Mouse (Mus musculus): ENCODE data around the gene Sdr42e1. TPM values are rescaled to one million over a fixed set of nuclear protein-coding genes. Genes with fewer than 3 reads are reported as not detected.

Sdr42e1 gene
- polyA plus RNA-seq, 1 experiment: 2.1 TPM

GRCm38 (mm10) chr8:117658990-117659389 is 14.5 kb downstream of the Sdr42e1 start:
- no peak overlapping the region for H3K27ac ChIP-seq (ENCODE audit: control insufficient read depth, insufficient read depth, low read depth, low read length, poor library complexity)
- no peaks in the 10 kb centered on the region; the same call in 1 of the 2 replicates for H3K4me1 ChIP-seq (ENCODE audit: control insufficient read depth, insufficient read depth, low read length)
- 54% methylated on average over 7 of the region's 7 CpGs for WGBS
- TF ChIP-seq CTCF (IDR thresholded peaks at IDR 0.05; ENCODE audit: control insufficient read depth, insufficient read depth, low read length) (no peak), POLR2A (IDR thresholded peaks at IDR 0.05; ENCODE audit: borderline replicate concordance, control insufficient read depth, low read depth, low read length) (no peak)
- H3K4me3 ChIP-seq (replicated peaks; ENCODE audit: control insufficient read depth, low read depth, low read length): no peak overlapping the region

- WGBS: 86% methylated on average over 1 of the region's 1 CpGs
Measured at GRCm38 (mm10) chr8:117652318-117652717, 21.2 kb downstream of the Sdr42e1 start.

GRCm38 (mm10) chr8:117646440-117646839 is 27.0 kb downstream of the Sdr42e1 start:
- WGBS: 62% methylated on average over 5 of the region's 5 CpGs
- TF ChIP-seq POLR2A (IDR thresholded peaks at IDR 0.05; ENCODE audit: borderline replicate concordance, control insufficient read depth, low read depth, low read length): no peak
- no peak for TF ChIP-seq CTCF (IDR thresholded peaks at IDR 0.05; ENCODE audit: control insufficient read depth, insufficient read depth, low read length)

More at GRCm38 (mm10) chr8:117652318-117652717, 21.2 kb downstream of the Sdr42e1 start:
- TF ChIP-seq CTCF (IDR thresholded peaks at IDR 0.05; ENCODE audit: control insufficient read depth, insufficient read depth, low read length) (no peak), POLR2A (IDR thresholded peaks at IDR 0.05; ENCODE audit: borderline replicate concordance, control insufficient read depth, low read depth, low read length) (no peak)
- Histone ChIP-seq H3K4me3 (replicated peaks; ENCODE audit: control insufficient read depth, low read depth, low read length) (no peak overlapping the region), H3K4me1 (ENCODE audit: control insufficient read depth, insufficient read depth, low read length) (no peaks in the 10 kb centered on the region), H3K27ac (ENCODE audit: control insufficient read depth, insufficient read depth, low read depth, low read length, poor library complexity) (no peak overlapping the region)

GRCm38 (mm10) chr8:117646020-117646419 is 27.5 kb downstream of the Sdr42e1 start:
- WGBS: 53% methylated on average over 2 of the region's 2 CpGs
- no peaks in the 10 kb centered on the region for H3K4me1 ChIP-seq (ENCODE audit: control insufficient read depth, insufficient read depth, low read length)
- no peak overlapping the region for H3K27ac ChIP-seq (ENCODE audit: control insufficient read depth, insufficient read depth, low read depth, low read length, poor library complexity)
- no peak overlapping the region for H3K4me3 ChIP-seq (replicated peaks; ENCODE audit: control insufficient read depth, low read depth, low read length)
- TF ChIP-seq POLR2A (IDR thresholded peaks at IDR 0.05; ENCODE audit: borderline replicate concordance, control insufficient read depth, low read depth, low read length): no peak
- peak; percentile 49 for TF ChIP-seq CTCF (IDR thresholded peaks at IDR 0.05; ENCODE audit: control insufficient read depth, insufficient read depth, low read length)

More at GRCm38 (mm10) chr8:117646440-117646839, 27.0 kb downstream of the Sdr42e1 start:
- no peaks in the 10 kb centered on the region for H3K4me1 ChIP-seq (ENCODE audit: control insufficient read depth, insufficient read depth, low read length)
- H3K4me3 ChIP-seq (replicated peaks; ENCODE audit: control insufficient read depth, low read depth, low read length): no peak overlapping the region
- H3K27ac ChIP-seq (ENCODE audit: control insufficient read depth, insufficient read depth, low read depth, low read length, poor library complexity): no peak overlapping the region

- Histone ChIP-seq H3K4me1 (ENCODE audit: control insufficient read depth, insufficient read depth, low read length) (no peaks in the 10 kb centered on the region), H3K4me3 (replicated peaks; ENCODE audit: control insufficient read depth, low read depth, low read length) (no peak overlapping the region), H3K27ac (ENCODE audit: control insufficient read depth, insufficient read depth, low read depth, low read length, poor library complexity) (no peak overlapping the region)
- TF ChIP-seq POLR2A (IDR thresholded peaks at IDR 0.05; ENCODE audit: borderline replicate concordance, control insufficient read depth, low read depth, low read length): no peak
- TF ChIP-seq CTCF (IDR thresholded peaks at IDR 0.05; ENCODE audit: control insufficient read depth, insufficient read depth, low read length): no peak
- WGBS: 54% methylated on average over 5 of the region's 5 CpGs
Measured at GRCm38 (mm10) chr8:117645486-117645885, 28.0 kb downstream of the Sdr42e1 start.

GRCm38 (mm10) chr8:117639631-117640030 is 33.9 kb downstream of the Sdr42e1 start:
- Histone ChIP-seq H3K4me1 (ENCODE audit: control insufficient read depth, insufficient read depth, low read length) (no peaks in the 10 kb centered on the region), H3K4me3 (replicated peaks; ENCODE audit: control insufficient read depth, low read depth, low read length) (no peak overlapping the region), H3K27ac (ENCODE audit: control insufficient read depth, insufficient read depth, low read depth, low read length, poor library complexity) (no peak overlapping the region)
- no peak for TF ChIP-seq CTCF (IDR thresholded peaks at IDR 0.05; ENCODE audit: control insufficient read depth, insufficient read depth, low read length)
- TF ChIP-seq POLR2A (IDR thresholded peaks at IDR 0.05; ENCODE audit: borderline replicate concordance, control insufficient read depth, low read depth, low read length): no peak
- 68% methylated on average over 9 of the region's 9 CpGs for WGBS

GRCm38 (mm10) chr8:117637462-117637861 is 36.0 kb downstream of the Sdr42e1 start:
- WGBS: 66% methylated on average over 3 of the region's 3 CpGs
- H3K4me3 ChIP-seq (replicated peaks; ENCODE audit: control insufficient read depth, low read depth, low read length): no peak overlapping the region
- H3K4me1 ChIP-seq (ENCODE audit: control insufficient read depth, insufficient read depth, low read length): no peaks in the 10 kb centered on the region
- TF ChIP-seq POLR2A (IDR thresholded peaks at IDR 0.05; ENCODE audit: borderline replicate concordance, control insufficient read depth, low read depth, low read length) (no peak), CTCF (IDR thresholded peaks at IDR 0.05; ENCODE audit: control insufficient read depth, insufficient read depth, low read length) (0 out of 2 replicates have a peak, but pooled peaks have one; percentile 13)
- no peak overlapping the region for H3K27ac ChIP-seq (ENCODE audit: control insufficient read depth, insufficient read depth, low read depth, low read length, poor library complexity)

GRCm38 (mm10) chr8:117634406-117634805 is 39.1 kb downstream of the Sdr42e1 start:
- no peaks in the 10 kb centered on the region for H3K4me1 ChIP-seq (ENCODE audit: control insufficient read depth, insufficient read depth, low read length)
- 82% methylated on average over 7 of the region's 7 CpGs for WGBS
- no peak for TF ChIP-seq CTCF (IDR thresholded peaks at IDR 0.05; ENCODE audit: control insufficient read depth, insufficient read depth, low read length)
- TF ChIP-seq POLR2A (IDR thresholded peaks at IDR 0.05; ENCODE audit: borderline replicate concordance, control insufficient read depth, low read depth, low read length): no peak
- H3K27ac ChIP-seq (ENCODE audit: control insufficient read depth, insufficient read depth, low read depth, low read length, poor library complexity): no peak overlapping the region
- H3K4me3 ChIP-seq (replicated peaks; ENCODE audit: control insufficient read depth, low read depth, low read length): no peak overlapping the region

- 60% methylated on average over 5 of the region's 5 CpGs for WGBS
- Histone ChIP-seq H3K4me1 (ENCODE audit: control insufficient read depth, insufficient read depth, low read length) (no peaks in the 10 kb centered on the region), H3K27ac (ENCODE audit: control insufficient read depth, insufficient read depth, low read depth, low read length, poor library complexity) (no peak overlapping the region), H3K4me3 (replicated peaks; ENCODE audit: control insufficient read depth, low read depth, low read length) (no peak overlapping the region)
- TF ChIP-seq CTCF (IDR thresholded peaks at IDR 0.05; ENCODE audit: control insufficient read depth, insufficient read depth, low read length) (no peak), POLR2A (IDR thresholded peaks at IDR 0.05; ENCODE audit: borderline replicate concordance, control insufficient read depth, low read depth, low read length) (no peak)
Measured at GRCm38 (mm10) chr8:117632532-117632931, 41.0 kb downstream of the Sdr42e1 start.
